Mouse (Mus musculus): Measurements from ENCODE around the gene Fam98c.

GRCm38 (mm10) chr7:29151486-29151885 lies 4.5 kb downstream of the Fam98c start:
- TF ChIP-seq CTCF (IDR thresholded peaks at IDR 0.05; ENCODE audit: low read depth) (no peak), EP300 (optimal IDR thresholded peaks at IDR 0.05) (no peak)

Measured in stomach, postnatal 0 days (tissue).